Mouse (Mus musculus) Patski (cell line): ENCODE data around the gene Nfatc4. TPM values are rescaled to one million over a fixed set of nuclear protein-coding genes. Genes with fewer than 3 reads are reported as not detected.

Experiments
- ATAC-seq: fragments of 100-300 bp; one replicate; pipeline ENCODE4 v1.8.0; 2021
- CTCF ChIA-PET: fragments of 350-600 bp; sonication (Branson Sonifier 250); formaldehyde crosslinking; loops from one replicate; lab custom pipeline; 2022; ENCODE audit warnings: inconsistent platforms; lab: Charles Lee
- POLR2A ChIA-PET: fragments of 350-600 bp; sonication (Branson Sonifier 250); formaldehyde crosslinking; loops from one replicate; lab custom pipeline; 2022; ENCODE audit warnings: antibody characterized with exemption, inconsistent platforms; lab: Charles Lee
- DNase-seq: peaks from one replicate; pipeline ENCODE4 v3.0.0-alpha.2; 2011; ENCODE audit warnings: low read depth, low spot score
- H3K27me3 ChIP-seq: fragments of 371-371 bp; one replicate; pipeline ENCODE4 v1.5.1; 2021
- CTCF ChIP-seq: fragments of 100-300 bp; IDR thresholded peaks from one replicate; pipeline ENCODE4 v1.5.1; 2021
- in situ Hi-C: fragments of 300-500 bp; cut with MboI; formaldehyde crosslinking; loops from 3 replicates; pipeline ENCODE4 v1.11.1; 2018; ENCODE audit warnings: low pct_unique_long_range_greater_than_20kb, mixed read lengths
- polyA plus RNA-seq: library from polyadenylated mRNA; unstranded; gene quantifications from one replicate; pipeline ENCODE4 v1.2.3, GENCODE M21; 2021

Gene Nfatc4
- polyA plus RNA-seq, result 3.9 TPM

- in situ Hi-C loops, result loop anchor here (5.0 kb wide), 2 partner anchors 39 to 99 kb away; no protein-coding TSS in a partner anchor
- peak; percentile 77 for ATAC-seq
- H3K27me3 ChIP-seq, result no peaks in the 10 kb centered on the region
- POLR2A ChIA-PET, result interaction anchor here (0.9 to 1.3 kb wide), 2 partner anchors 13 to 20 kb away, joined by 3 to 5 read pairs; no protein-coding TSS in a partner anchor
- DNase-seq, result no peak
- no peak for TF ChIP-seq CTCF
- CTCF ChIA-PET, result interaction anchor here (0.6 to 1.6 kb wide), 4 partner anchors 15 to 51 kb away, joined by 3 to 6 read pairs (median 4); no protein-coding TSS in a partner anchor
These were observed at the start of gene Nfatc4 for GRCm38 (mm10) chr14:55822991-55823762. Nfatc4 (plus strand) TSS chr14:55823144.

GRCm38 (mm10) chr14:55776711-55777110 lies 46.2 kb upstream of the Nfatc4 start:
- ChIA-PET CTCF (interaction anchor here (2.0 kb wide), 1 partner anchor 7 kb away, joined by 5 read pairs; no protein-coding TSS in a partner anchor), POLR2A (no interaction called here)
- DNase-seq (no peak), ATAC-seq (no peak)
- H3K27me3 ChIP-seq, result peaks cover 35% of the 10 kb centered on the region
- in situ Hi-C loops, result loop anchor here (5.0 kb wide), 1 partner anchor 91 kb away; no protein-coding TSS in a partner anchor
- TF ChIP-seq CTCF, result no peak

- in situ Hi-C loops, result loop anchor here (5.0 kb wide), 1 partner anchor 90 kb away; no protein-coding TSS in a partner anchor
- DNase-seq, result no peak
- ChIA-PET CTCF (interaction anchor here (2.0 kb wide), 1 partner anchor 8 kb away, joined by 5 read pairs; no protein-coding TSS in a partner anchor), POLR2A (no interaction called here)
- peaks cover 31% of the 10 kb centered on the region for H3K27me3 ChIP-seq
- no peak for TF ChIP-seq CTCF
- ATAC-seq, result no peak
These were observed 45.8 kb upstream of the Nfatc4 start for GRCm38 (mm10) chr14:55777176-55777575.

- H3K27me3 ChIP-seq, result peaks cover 31% of the 10 kb centered on the region
- POLR2A ChIA-PET, result no interaction called here
These were observed 45.1 kb upstream of the Nfatc4 start for GRCm38 (mm10) chr14:55777806-55778205.

GRCm38 (mm10) chr14:55778686-55779085 lies 44.3 kb upstream of the Nfatc4 start:
- POLR2A ChIA-PET, result no interaction called here
- CTCF ChIA-PET, result interaction anchor here (1.0 to 2.0 kb wide), 3 partner anchors 9 to 95 kb away, joined by 3 to 5 read pairs (median 3); no protein-coding TSS in a partner anchor

More at GRCm38 (mm10) chr14:55777806-55778205, 45.1 kb upstream of the Nfatc4 start:
- in situ Hi-C loops, result loop anchor here (5.0 kb wide), 1 partner anchor 89 kb away; no protein-coding TSS in a partner anchor
- no peak for ATAC-seq
- DNase-seq, result no peak
- CTCF ChIA-PET, result interaction anchor here (1.1 to 2.0 kb wide), 2 partner anchors 8 to 96 kb away, joined by 3 to 5 read pairs; no protein-coding TSS in a partner anchor
- no peak for TF ChIP-seq CTCF

GRCm38 (mm10) chr14:55779656-55780055 lies 43.3 kb upstream of the Nfatc4 start:
- ChIA-PET POLR2A (no interaction called here), CTCF (interaction anchor here (1.0 to 1.4 kb wide), 3 partner anchors 12 to 88 kb away, joined by 3 read pairs; no protein-coding TSS in a partner anchor)
- DNase-seq (no peak), ATAC-seq (no peak)
- peaks cover 26% of the 10 kb centered on the region for H3K27me3 ChIP-seq
- in situ Hi-C loops, result loop anchor here (5.0 kb wide), 1 partner anchor 88 kb away; no protein-coding TSS in a partner anchor
- TF ChIP-seq CTCF, result no peak

More at GRCm38 (mm10) chr14:55778686-55779085, 44.3 kb upstream of the Nfatc4 start:
- DNase-seq, result no peak
- H3K27me3 ChIP-seq, result peaks cover 31% of the 10 kb centered on the region
- TF ChIP-seq CTCF, result no peak
- in situ Hi-C loops, result loop anchor here (5.0 kb wide), 1 partner anchor 89 kb away; no protein-coding TSS in a partner anchor
- ATAC-seq, result no peak

GRCm38 (mm10) chr14:55780736-55781135 lies 42.2 kb upstream of the Nfatc4 start:
- H3K27me3 ChIP-seq, result peaks cover 32% of the 10 kb centered on the region
- in situ Hi-C loops, result no loop called here
- no peak for ATAC-seq
- POLR2A ChIA-PET, result no interaction called here
- CTCF ChIA-PET, result interaction anchor here (1.1 to 2.3 kb wide), 11 partner anchors 11 to 108 kb away, joined by 3 to 14 read pairs (median 5); no protein-coding TSS in a partner anchor
- DNase-seq, result no peak
- TF ChIP-seq CTCF, result no peak

GRCm38 (mm10) chr14:55781310-55781709 lies 41.6 kb upstream of the Nfatc4 start:
- CTCF ChIA-PET, result interaction anchor here (0.8 to 2.3 kb wide), 13 partner anchors 9 to 108 kb away, joined by 3 to 14 read pairs (median 4); no protein-coding TSS in a partner anchor

GRCm38 (mm10) chr14:55782361-55782960 lies 40.5 kb upstream of the Nfatc4 start:
- in situ Hi-C loops, result no loop called here
- no peak for ATAC-seq
- DNase-seq, result no peak
- no peak for TF ChIP-seq CTCF
- H3K27me3 ChIP-seq, result peaks cover 45% of the 10 kb centered on the region
- ChIA-PET POLR2A (no interaction called here), CTCF (interaction anchor here (2.3 kb wide), 1 partner anchor 81 kb away, joined by 14 read pairs; no protein-coding TSS in a partner anchor)

More at GRCm38 (mm10) chr14:55781310-55781709, 41.6 kb upstream of the Nfatc4 start:
- TF ChIP-seq CTCF, result no peak
- DNase-seq (peak; percentile 49), ATAC-seq (peak; percentile 86)
- H3K27me3 ChIP-seq, result peaks cover 37% of the 10 kb centered on the region
- in situ Hi-C loops, result no loop called here
- POLR2A ChIA-PET, result no interaction called here
